Mouse (Mus musculus) cortical plate, adult 2 months (tissue): ENCODE data around the gene Tube1.

Experiments used
- CTCF ChIP-seq: fragments of 200-500 bp; IDR thresholded peaks from 2 replicates; pipeline ENCODE4 v1.5.1; 2011; ENCODE audit warnings: mild to moderate bottlenecking, control low read depth, low read length; ENCODE audit not compliant: insufficient read depth; ENCODE audit errors: extremely low read depth
- POLR2A ChIP-seq: fragments of 200-500 bp; IDR thresholded peaks from 2 replicates; pipeline ENCODE4 v1.6.1; 2011; ENCODE audit warnings: mild to moderate bottlenecking, low read length, control low read depth; ENCODE audit not compliant: insufficient read depth; ENCODE audit errors: extremely low read depth

DNA sequence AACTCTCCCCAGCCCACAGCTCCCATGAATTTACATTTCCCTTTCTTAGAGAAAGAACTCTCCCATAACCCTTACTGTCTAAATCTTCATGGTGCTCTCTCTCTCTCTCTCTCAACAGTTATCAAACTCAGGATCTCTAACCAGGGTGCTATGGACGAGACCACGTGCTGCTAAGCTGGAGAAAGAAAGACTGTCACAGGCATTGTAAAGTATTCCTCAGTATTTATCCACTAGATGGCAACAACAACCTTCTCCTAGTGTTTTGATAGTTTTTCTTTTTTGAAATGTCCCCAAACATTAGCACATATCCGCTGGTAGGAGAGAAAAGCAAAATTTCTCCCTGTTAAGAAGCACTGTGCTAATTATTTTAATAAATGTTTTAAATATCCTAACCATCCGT, 12.4 kb upstream of the Tube1 start:
- 0 out of 2 replicates have a peak, but pooled peaks have one; percentile 11 for TF ChIP-seq CTCF
- no peak for TF ChIP-seq POLR2A
